Mouse (Mus musculus): ENCODE measurements around the gene Cyb561d1.

The Cyb561d1 gene

DNA sequence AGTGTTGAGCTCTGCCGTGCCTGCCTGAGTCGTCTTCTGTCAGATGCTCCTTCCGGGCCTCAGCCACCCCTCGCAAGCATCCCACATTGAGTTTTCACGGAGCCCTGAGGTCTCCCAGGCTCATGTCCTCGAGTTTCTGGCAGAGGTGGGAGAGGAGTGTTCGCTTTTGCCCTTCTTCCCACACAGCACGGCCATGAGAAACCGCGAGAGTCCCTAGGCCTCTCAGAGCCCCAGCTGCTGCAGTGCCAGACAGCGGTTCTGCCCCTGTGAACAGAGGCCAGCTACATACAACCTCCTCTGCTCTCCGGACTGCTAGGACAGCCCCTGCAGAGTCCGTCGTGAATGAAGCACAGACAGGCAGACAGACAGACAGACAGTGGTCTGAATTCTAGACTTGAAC is 33.5 kb downstream of the Cyb561d1 start:
- DNase-seq (ENCODE audit: low read depth) = peak; percentile 31

DNA sequence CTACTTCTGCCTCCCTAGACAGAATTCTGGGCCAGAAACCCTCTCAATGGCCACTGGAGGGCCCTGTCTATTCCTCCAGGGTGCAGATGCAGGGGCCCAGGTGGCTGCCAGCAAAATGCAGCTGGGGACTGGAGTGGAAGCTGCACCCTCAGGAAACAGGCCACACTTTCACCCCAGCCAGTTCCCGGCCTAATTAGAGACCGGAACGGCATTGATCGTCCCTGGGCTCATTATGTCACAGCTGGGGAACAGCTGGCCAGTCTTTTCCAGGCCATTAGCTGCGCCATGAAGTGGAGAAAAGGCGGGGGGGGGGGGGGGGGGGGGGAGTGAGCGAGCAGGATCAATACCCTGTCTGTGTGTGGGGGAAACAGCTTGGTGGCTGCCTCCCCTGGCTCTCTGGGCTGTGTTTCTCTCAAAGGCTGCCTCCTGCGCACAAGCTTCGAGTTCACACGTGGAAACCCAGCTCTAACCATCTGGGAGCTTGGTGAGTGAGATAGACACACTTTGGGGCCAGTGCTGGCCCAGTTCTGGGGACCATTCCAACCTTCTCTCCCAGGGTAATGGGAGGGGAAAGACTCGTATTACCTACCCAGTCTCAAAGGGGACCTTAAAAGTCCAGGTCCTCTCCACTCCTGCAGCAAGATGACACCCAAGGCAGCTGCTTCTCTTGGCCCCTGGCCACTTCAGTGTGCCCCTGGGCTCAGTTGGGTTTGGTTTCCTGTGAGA is 34.4 kb downstream of the Cyb561d1 start:
- DNase-seq (ENCODE audit: low read depth) = peak; percentile 62

DNA sequence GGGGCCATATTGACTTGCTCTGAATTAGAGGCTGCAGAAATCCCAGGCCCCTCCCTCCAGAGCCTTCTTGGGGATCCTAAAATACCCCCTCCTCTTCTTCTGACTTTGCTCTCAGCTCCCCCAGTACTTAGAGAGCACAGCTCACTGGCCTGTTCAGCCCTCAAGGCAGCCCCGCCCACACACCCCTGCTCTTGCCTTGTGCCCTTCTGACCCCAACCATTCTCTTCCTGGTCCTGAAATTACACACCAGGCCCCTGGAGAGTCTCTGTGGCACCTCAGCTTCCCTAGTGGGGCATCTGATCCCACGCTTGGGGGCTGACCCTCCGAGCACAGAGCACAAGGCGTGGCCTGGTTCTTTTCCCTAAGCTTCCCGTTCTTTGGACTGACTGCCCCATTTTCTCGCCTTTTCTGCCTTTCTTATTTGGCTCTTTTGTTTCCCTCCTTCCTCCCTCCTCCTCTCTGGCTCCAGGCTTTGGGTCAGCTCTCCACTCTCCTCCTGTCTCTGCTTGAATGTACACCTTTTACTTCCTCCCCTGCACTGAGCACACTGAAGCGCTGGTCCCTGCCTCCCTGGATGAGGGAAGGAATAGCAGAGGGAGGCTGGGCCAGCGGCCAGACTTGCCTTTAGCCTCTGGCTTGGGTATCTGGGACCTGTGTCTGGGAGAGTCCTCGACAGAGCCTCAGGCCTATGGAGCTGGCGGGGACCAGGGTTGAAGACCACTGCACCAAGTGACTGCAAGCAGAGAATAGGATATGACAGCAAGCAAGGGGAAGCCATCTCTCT is 35.3 kb downstream of the Cyb561d1 start:
- DNase-seq (ENCODE audit: low read depth) = peak; percentile 28

DNA sequence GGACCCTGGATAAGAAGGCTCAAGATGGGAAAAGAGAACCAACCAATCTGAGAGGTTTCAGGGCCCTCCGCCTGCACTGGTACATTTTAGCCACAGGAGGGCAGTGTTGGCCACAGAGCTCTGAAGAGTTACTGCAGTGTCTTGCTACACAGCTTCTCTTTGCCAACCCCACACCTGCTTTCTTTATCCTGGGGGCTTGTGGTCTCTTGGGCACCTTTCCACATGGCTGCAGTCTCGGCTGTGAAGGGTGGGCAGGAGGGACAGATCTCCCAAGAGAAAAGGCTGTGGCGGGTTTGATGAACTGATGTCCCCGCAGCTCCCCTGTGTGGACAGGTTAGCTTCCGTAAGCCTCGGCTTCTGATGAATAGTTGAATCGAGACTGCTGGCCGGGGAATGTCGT is 36.2 kb downstream of the Cyb561d1 start:
- peak; percentile 89 for DNase-seq (ENCODE audit: low read depth)

DNA sequence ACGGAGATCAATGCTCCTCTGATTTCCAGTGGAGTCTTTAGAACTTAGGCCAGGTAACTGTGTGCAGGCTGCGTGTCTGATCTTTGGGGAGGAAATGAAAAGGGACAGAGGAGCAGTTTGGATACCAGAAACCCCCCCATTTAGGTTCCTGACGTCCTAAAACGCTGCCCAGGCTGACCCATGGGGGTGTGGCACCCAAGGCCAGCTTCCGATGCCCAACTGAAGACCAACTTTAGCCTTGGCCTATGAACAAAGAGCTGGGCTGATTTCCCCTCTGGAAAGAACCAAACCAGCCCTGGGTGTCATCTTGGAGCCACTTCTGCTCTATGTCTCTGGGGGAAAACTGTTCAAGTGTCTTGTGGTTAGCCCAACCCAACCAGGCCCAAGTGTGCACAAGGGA is 36.9 kb downstream of the Cyb561d1 start:
- DNase-seq (ENCODE audit: low read depth) = no peak

DNA sequence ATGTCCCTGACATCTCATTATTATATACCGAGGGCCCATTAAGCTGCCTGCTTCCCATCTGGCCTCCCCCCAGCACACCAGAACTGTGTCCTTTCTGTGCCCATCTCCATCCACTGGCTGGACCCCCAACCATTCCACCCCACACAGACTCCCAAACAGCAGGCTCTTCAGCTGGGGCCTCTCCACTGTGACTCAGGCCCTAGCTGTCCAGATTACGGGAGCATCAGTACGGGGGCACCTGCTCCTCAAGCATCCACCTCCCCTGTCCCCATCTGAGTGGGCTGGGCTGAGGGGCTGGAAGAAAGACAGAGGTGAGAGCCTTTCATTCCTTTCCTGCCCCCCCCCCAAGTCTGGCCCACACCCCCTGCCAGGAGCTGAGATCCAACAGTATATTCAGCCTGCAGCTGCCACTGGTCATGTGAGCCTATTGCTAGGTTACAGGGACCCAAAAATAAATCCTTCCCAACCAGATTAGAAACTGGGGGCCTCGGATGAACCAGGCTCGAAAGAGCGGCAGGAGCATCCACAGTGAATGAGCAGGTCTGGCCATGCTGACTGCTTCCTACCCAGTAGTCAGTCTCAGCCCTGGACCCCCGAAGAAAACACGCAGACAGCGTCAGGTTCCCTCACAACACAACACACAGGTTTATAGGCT is 42.5 kb downstream of the Cyb561d1 start:
- DNase-seq (ENCODE audit: low read depth) = no peak

DNA sequence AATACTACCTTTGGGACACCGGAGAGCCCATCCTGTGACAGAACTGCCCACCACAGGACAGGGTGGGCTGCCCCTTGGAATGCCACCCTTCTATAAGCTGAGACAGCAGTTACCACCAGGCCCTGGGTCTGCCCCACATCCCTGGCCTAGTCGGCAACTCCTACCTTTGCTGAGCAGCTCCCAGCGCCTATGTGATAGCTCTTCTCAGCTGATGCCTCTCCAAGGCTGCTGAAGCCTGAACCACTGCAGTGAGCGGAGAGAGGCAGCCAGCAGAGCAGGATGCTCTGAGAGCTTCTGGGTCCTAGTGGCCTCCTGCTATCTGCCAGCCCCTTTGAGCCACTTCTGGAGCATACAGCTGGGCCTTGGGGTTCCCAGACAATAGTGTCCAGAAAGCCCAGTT is 46.4 kb downstream of the Cyb561d1 start, which contains the start of gene Gpr61:
Gpr61 (minus strand) TSS at position 227 of the 400 bp plus-strand sequence.
- no peak for DNase-seq (ENCODE audit: low read depth)

DNA sequence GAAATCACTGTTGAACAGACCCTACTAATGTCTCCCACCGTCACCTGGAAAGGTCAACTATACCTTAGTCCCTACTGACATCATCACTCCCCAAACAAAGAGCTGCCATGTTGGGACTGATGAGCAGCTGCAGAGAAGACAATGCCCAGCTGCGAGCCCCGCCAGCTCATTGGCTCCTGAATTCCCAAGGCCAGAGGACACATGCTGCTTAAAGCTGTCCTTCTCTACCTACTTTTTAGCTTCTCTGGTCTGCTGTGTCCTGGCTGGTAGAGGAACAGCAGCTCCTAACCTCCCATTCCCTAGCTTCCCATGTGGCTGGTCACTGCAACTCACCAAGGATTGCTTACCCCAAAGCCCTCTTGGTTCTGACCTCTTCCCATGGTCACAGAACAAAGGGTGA is 48.7 kb downstream of the Cyb561d1 start:
- no peak for DNase-seq (ENCODE audit: low read depth)

DNA sequence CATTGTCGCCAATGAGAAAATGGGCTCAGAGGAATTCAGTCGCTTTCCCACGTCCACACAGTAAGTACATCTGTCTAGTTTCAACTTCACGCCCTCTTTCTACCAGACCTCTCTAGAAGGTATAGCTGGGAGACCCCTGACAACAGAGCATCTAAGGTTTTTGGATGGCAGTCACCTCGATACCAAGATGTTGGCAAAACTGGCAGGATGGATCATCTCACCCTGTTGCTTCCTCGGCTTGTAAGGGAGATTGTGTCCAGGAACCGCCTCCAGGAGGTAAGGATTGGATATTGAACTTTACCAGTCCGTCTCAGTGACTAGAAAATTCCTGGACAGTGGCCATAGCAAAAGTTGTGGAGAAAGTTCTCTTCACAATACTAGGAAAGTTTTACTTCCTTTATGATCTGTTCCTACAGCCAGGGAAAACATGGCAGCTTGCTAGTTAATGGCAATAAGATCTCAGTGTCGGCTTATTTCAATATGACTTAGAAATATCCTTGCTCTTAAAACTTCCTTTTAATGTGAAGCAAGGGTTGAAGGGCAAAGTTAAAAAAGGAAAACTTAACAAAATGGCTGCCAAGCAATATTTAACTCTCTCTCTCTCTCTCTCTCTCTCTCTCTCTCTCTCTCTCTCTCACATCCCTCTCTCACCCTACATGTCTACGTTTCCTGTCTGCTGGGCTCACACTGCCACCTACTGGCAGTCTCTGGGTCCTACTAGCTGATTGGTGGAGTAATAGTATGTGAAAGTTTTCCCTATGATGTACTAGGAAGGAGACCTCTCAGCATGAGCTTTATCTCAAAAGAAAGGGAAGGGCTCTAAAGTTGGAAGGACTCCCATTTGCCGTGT is 53.4 kb downstream of the Cyb561d1 start:
- peak; percentile 96 for DNase-seq (ENCODE audit: low read depth)

DNA sequence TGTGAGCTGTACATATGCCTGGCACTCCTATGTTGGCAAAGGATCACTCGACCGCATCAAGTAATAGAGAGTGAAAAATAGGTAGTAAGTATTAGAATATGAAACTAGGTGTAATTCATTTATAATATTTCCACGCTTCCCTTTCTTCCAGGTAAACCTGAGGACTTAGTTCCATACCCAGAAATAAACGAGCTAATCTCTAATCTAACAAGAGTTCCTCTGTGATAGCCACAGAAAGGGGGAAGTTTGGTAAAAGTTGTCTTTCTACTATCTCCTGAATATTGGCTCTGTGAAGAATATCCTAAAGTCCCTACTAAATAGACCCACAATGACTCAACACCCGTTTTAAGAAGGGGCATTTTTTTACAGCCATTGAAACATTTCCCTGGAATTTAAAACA is 54.3 kb downstream of the Cyb561d1 start:
- DNase-seq (ENCODE audit: low read depth) = no peak
